Mouse (Mus musculus): ENCODE data around the gene Edc3.

GRCm38 (mm10) chr9:57775736-57776135, 67.4 kb downstream of the Edc3 start:
- TF ChIP-seq POLR2A (IDR thresholded peaks at IDR 0.05; ENCODE audit: insufficient read depth, low read depth, low read length): no peak
- no peak for TF ChIP-seq CTCF (IDR thresholded peaks at IDR 0.05; ENCODE audit: insufficient read depth, low read depth, low read length)
